Mouse (Mus musculus) adrenal gland (tissue): ENCODE measurements at regions not wholly inside any gene's neighbourhood (a gene's known extent, or its start where the extent isn't known, plus 50 kb on each side); places are given as distances from the start of the nearest gene placed in this dataset.

Experiments used
- intact Hi-C: fragments of 180-260 bp; cut with DNase I; formaldehyde crosslinking; loops from one replicate; pipeline ENCODE4 v1.15.1; 2025

DNA sequence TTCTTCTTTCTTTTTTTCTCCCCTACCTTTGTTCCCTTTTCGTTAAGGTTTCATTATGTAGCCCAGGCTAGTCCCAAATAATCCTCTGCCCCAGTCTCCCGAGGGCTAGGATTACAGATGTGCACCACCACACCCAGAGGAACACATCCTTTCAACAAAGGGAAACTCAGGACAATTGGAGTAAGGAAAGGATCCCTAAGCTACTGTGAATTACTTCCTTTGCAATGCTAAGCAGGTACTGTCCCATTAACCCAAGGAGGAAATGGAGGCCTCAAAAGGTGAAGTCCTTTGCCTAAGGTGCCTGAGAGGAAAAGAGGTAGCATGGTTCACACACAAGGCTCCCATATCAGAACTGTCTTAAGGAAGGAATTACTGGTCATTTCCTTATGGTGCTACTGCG is 157.2 kb downstream of the En1 start:
- intact Hi-C loops = no loop called here

- intact Hi-C loops = no loop called here
These were observed 159.1 kb downstream of the En1 start for GRCm38 (mm10) chr1:120761364-120761763.

DNA sequence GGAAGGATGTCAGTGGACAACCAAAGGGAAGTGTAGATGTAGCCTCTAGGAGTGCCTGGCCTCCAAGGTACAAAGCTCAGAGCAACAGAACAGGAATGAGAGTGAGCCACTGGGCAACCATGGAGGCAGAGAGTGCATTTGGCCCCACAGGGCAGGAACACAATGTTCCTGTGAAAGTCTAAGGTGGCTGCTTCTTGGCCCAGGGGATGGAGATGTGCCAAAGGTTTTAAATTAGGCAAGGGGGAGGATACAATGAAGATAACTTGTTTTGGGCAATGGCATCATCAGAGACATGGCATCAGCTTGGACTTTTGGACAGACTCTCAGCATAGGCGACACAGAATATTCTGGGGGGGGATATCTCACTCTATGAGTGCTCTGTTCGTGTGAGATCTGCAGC is 160.3 kb downstream of the En1 start:
- intact Hi-C loops = no loop called here

GRCm38 (mm10) chr1:120762921-120763595 is 160.8 kb downstream of the En1 start:
- intact Hi-C loops = no loop called here

GRCm38 (mm10) chr1:120767054-120767453 is 164.8 kb downstream of the En1 start:
- intact Hi-C loops = no loop called here

- intact Hi-C loops = no loop called here
These were observed 169.1 kb downstream of the En1 start for GRCm38 (mm10) chr1:120771269-120771668.

DNA sequence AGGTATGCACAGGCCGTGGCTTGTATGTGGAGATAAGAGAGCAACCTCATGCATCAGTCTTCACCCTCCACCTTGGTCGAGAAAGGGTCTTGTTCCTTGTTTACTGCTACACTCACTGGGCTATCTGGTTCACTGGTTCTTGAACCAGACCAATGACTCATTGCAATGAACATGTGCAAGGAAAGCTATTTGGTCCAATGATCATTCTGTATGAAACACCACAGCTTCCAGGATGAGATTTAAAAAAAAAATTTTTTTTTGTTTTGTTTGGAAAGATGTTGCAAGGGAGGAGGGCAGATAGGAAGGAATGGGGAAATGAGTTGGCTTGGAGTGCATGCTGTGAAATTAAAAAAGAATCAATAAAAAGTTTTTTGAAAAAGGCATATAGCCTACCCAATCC is 174.7 kb downstream of the En1 start:
- intact Hi-C loops = no loop called here

GRCm38 (mm10) chr1:120777468-120777867 is 175.2 kb downstream of the En1 start:
- intact Hi-C loops = no loop called here

- intact Hi-C loops = no loop called here
These were observed 193.0 kb downstream of the En1 start for GRCm38 (mm10) chr1:120795245-120795644.

DNA sequence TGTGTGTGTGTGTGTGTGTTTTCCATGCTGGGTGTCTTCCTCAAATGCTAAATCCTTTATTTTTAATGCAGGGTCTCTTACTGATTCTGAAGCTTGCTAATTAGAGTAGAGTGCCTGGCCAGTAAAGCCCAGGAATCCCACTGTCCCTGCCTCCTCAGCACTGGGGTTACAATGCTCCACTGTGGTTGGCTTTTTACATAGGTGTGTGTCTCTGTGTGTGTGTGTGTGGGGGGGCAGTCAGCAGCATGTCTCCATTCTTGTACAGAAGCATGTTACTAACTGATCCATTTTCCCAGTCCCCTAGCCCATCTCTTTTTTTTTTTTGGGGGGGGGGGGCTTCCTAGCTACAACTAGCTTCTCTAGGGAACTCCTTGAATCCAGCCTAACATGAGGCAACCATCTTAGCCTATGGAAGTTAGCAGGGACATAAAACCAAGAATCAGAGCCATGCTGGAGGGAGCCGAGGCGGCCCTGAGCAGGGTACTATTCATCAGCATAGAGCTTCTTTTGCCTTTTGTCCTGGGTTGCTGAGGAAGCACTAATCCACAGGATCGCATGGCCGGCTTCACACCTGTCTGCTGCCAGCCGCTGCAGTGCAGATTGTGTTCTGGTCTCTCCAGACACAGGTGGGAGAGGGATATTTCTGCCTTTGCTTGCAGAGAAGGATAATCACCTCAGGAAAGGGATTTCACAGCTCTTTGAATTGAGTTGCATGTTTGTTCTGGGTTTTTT is 199.2 kb downstream of the En1 start:
- intact Hi-C loops = no loop called here

DNA sequence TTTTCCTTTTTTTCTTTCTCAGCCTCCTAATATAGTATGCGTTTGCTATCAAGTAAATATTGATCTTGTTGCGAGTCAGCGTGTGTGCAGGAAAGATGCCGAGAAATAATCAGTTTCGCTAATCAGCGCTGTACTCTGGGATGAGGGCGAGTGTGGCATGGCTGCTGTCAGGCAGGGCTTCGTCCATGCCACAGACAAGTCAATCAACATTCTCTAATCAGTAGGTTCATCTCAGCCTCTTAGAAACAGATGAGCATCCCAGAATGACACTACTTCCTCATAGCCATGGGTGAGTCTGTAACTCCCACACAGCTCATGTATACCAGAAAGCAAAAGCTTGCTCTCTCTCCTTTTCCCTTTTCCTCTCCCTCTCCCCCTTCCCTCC is 199.8 kb downstream of the En1 start:
- intact Hi-C loops = no loop called here

DNA sequence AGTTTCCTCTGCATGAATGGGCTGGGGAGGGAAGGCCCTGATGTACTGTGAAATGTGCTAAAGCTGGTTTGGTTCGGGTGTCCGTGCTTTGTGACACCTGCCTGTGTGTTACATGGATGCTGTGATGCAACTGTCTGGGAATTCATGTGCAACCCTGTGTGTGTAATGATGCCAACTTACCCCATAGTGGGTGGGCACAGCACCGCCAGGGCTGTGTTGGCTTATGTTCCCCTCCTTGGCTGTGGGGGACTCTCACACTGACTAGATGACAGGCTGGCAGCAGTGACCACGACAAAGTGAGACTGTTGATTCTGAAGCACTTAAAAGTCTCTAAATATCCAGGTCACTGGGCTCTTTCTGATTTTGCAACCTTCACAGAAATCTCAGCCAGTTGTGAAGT is 212.2 kb downstream of the En1 start:
- intact Hi-C loops = no loop called here

GRCm38 (mm10) chr1:120816237-120816820 is 214.1 kb downstream of the En1 start:
- intact Hi-C loops = no loop called here

GRCm38 (mm10) chr1:120817563-120817962 is 215.3 kb downstream of the En1 start:
- intact Hi-C loops = no loop called here

DNA sequence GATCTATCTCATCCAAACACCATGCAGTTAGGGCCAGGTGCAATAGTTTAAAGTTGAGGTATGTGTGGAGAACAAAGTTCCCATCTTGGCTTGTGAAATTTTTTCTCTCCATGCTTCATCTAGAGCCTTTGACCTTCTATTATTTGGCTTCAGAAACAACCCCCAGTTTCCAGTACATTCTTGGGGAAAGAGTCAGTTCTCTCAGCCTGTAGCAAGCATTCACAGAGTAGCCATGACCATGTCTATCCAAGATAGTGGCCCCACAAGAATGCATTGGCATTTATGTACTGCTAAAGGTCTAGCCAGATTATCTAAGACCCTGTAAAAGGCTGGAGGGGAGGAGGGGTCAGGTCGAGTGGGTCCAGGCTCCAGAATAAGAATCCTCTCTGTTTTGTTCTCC is 229.8 kb downstream of the En1 start:
- intact Hi-C loops = no loop called here

- intact Hi-C loops = no loop called here
These were observed 240.4 kb downstream of the En1 start for GRCm38 (mm10) chr1:120842596-120842995.

- intact Hi-C loops = no loop called here
These were observed 243.9 kb downstream of the En1 start for GRCm38 (mm10) chr1:120846146-120846545.

DNA sequence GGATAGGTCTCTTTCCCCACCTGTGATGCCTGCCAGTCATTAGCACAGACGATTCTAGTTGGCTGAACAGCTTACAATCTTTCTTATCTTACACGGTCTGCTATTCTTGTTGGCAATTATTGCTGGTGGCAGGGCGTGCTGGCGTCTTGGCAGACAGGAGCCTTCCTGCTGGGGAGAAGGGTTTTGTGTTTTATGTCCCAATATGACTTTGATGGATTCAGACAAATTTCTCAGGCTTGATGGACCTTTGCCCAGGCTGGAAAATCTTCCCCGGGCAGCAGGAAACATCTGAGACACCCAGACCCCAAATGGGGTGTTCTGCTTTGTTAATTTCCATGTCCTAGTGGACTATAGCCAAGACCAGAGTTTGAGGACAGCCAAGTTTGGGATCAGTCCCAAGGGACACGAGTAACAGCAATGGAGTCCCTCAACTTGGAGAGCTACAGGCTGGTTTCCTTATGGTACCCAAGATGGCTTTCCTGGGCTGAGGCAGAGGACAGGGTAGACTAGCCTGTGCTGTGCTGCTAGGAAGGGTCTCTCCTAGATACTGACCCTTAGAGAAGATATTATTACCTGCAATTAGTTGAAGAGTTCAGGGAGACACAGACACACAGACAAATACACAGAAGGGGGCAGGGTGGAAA is 249.8 kb downstream of the En1 start:
- intact Hi-C loops = no loop called here

DNA sequence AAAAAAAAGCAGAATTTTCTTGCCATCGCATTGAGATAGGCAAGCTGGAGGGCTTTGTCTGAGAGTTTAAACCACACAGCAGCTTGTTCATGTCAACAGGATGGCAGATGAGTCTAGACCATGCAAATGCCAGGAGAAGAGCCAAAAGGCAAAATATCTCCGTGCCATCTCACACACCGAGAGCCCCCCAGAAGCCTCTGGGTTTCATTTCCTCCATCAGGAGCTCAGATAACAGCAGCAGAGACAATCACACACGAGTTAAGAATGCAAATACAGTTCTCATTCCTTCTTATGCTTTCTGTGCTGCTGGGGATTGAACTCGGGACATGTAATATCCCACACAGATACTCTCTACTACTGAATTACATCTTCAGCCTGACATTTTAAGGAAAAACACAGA is 255.3 kb downstream of the En1 start:
- intact Hi-C loops = no loop called here

DNA sequence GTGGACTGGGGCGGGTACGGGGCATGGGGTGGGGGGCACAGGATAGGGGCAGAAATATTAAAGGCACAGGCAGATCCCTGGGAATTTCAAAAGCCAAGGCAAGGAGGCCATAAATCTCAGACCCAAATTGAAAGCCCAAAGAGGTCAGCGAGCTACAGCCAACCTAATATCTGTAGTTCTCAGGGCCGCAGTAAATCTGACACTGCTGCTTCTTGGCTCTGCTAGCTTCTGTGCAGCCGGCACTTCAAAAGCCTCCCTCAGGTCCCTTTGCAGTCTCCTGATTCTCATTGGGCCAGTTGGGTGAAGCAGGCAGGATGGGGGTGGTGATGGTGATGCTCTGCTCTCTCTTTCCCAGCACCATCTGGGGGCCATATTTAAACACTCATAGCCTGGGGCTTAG is 257.3 kb downstream of the En1 start:
- intact Hi-C loops = no loop called here

GRCm38 (mm10) chr1:120872554-120872953 is 270.3 kb downstream of the En1 start:
- intact Hi-C loops = no loop called here

DNA sequence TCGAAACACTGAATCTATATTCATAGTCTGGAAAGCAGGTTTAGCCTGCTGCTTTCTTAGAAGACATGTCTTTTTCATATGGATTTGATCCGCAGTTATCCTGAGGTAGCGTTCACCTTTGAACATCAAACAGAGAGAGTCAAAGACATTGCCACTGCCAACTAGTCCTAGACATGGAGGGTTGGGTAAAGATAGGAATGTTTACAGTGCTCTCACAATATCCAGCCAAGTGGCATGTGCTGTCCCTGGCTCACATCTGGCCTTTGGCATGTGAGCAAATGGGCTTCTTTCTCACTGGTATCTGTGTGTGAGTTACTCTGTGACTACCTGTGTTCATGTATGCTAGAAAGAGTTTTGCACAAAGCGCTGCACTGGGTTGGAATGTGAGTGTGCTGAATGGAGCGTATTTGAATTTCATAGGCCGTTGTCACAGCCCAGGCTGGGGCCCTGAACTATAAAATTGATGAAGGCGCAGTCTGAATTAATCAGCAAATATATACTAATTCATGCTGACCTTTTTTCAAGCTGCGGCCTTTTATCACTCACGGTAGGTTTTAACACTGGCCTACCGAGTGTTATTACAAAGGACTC is 280.8 kb downstream of the En1 start:
- intact Hi-C loops = no loop called here
